9 mouse cellular contexts compared by ENCODE assay signal in the genomic region with DNA sequence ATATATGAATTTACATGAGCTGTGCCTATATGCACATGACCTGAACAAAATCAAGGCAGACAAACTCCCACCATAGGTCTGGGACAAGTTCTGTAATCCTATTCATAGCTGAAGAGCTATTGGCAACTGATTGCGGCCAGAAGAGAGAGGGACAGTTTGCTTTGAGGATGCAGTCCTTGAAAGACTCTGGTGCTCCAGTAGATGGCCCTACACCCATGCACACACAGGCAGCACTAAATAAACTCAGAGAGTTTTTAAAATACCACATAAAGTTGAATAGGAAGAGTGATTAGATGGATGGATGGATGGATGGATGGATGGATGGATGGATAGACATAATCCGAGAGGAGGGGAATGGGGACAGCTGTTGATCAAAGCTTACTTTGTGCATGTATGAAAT.
A peak's percentile ranks its signal among the peaks of the same experiment; 100 is the strongest.
DNase-seq lines count a peak whose midpoint lies in the region; ATAC-seq and TF ChIP-seq lines count a peak whose summit lies in the region.
"Had no signal": no experiment of that assay in that cellular context is flagged by ENCODE, and none has a peak within 500 bp of the region (broad histone marks: within the 10 kb centered on the region; RNA-seq: fewer than 3 reads in every experiment).

No protein-coding gene starts in this region.

- no peak for TF ChIP-seq EP300 in stomach, postnatal 0 days (optimal IDR thresholded peaks at IDR 0.05)

- TF ChIP-seq CTCF in hindbrain, postnatal 0 days (IDR thresholded peaks at IDR 0.05; ENCODE audit: low read depth), result peak; percentile 72
- peak; percentile 74 for TF ChIP-seq CTCF in midbrain, postnatal 0 days (IDR thresholded peaks at IDR 0.05)
- TF ChIP-seq CTCF in stomach, postnatal 0 days (IDR thresholded peaks at IDR 0.05; ENCODE audit: low read depth), result peak; percentile 63

- H3K27me3 ChIP-seq in hindbrain, postnatal 0 days (ENCODE audit: insufficient read depth, low read length), result no peaks in the 10 kb centered on the region
- no peaks in the 10 kb centered on the region for H3K27me3 ChIP-seq in hindbrain, embryonic 10.5 days (ENCODE audit: insufficient read depth, poor library complexity, severe bottlenecking)
- H3K27me3 ChIP-seq in midbrain, postnatal 0 days (ENCODE audit: insufficient read depth, low read length), result no peaks in the 10 kb centered on the region
- no peaks in the 10 kb centered on the region for H3K27me3 ChIP-seq in midbrain, embryonic 10.5 days (ENCODE audit: low read depth, poor library complexity, severe bottlenecking)
- H3K27me3 ChIP-seq in stomach, postnatal 0 days (ENCODE audit: control insufficient read depth, insufficient read depth, low read length), result no peaks in the 10 kb centered on the region
- H3K27me3 ChIP-seq: midbrain, embryonic 12.5 days had no signal

- no peaks in the 10 kb centered on the region for H3K36me3 ChIP-seq in hindbrain, postnatal 0 days (ENCODE audit: insufficient read depth, low read length)
- H3K36me3 ChIP-seq in hindbrain, embryonic 10.5 days, result no peaks in the 10 kb centered on the region
- no peaks in the 10 kb centered on the region for H3K36me3 ChIP-seq in midbrain, postnatal 0 days (ENCODE audit: insufficient read depth, low read length)
- H3K36me3 ChIP-seq in midbrain, embryonic 10.5 days, result no peaks in the 10 kb centered on the region
- H3K36me3 ChIP-seq in stomach, postnatal 0 days (ENCODE audit: control insufficient read depth, insufficient read depth, low read length), result no peaks in the 10 kb centered on the region
- H3K36me3 ChIP-seq: midbrain, embryonic 12.5 days had no signal

- H3K27ac ChIP-seq in hindbrain, postnatal 0 days, result no peak overlapping the region
- H3K27ac ChIP-seq in hindbrain, embryonic 10.5 days, result no peak overlapping the region
- H3K27ac ChIP-seq in midbrain, postnatal 0 days (ENCODE audit: low read depth, low read length), result no peak overlapping the region
- H3K27ac ChIP-seq in midbrain, embryonic 10.5 days (replicated peaks), result no peak overlapping the region
- no peak overlapping the region for H3K27ac ChIP-seq in stomach, postnatal 0 days (replicated peaks)
- H3K27ac ChIP-seq: midbrain, embryonic 12.5 days had no signal

- peak; percentile 41 for DNase-seq in hindbrain, postnatal 0 days (ENCODE audit: low spot score)
- no peak for DNase-seq in hindbrain, embryonic 10.5 days (ENCODE audit: low spot score)
- DNase-seq in midbrain, postnatal 0 days (ENCODE audit: low spot score), result peak; percentile 51
- no peak for DNase-seq in midbrain, embryonic 10.5 days (ENCODE audit: low spot score)
- peak; percentile 12 to 27 for DNase-seq in layer of hippocampus, postnatal 10 days (ENCODE audit: low spot score in 2 of 2)
- DNase-seq in stomach, postnatal 0 days (ENCODE audit: low spot score), result no peak
- DNase-seq in embryo, embryonic 10 days (ENCODE audit: low spot score), result no peak
- DNase-seq: liver had no signal

- H3K4me2 ChIP-seq in hindbrain, postnatal 0 days (ENCODE audit: low read depth, low read length), result no peak overlapping the region
- no peak overlapping the region for H3K4me2 ChIP-seq in midbrain, postnatal 0 days (ENCODE audit: low read depth, low read length, poor library complexity, severe bottlenecking)
- no peak overlapping the region for H3K4me2 ChIP-seq in stomach, postnatal 0 days (replicated peaks; ENCODE audit: low read depth)
- H3K4me2 ChIP-seq: midbrain, embryonic 12.5 days had no signal

- H3K4me1 ChIP-seq in hindbrain, postnatal 0 days (ENCODE audit: insufficient read depth, low read length), result no peaks in the 10 kb centered on the region
- no peaks in the 10 kb centered on the region; the same call in 1 of the 2 replicates for H3K4me1 ChIP-seq in hindbrain, embryonic 10.5 days (replicated peaks)
- no peaks in the 10 kb centered on the region for H3K4me1 ChIP-seq in midbrain, postnatal 0 days (ENCODE audit: insufficient read depth, low read length)
- no peaks in the 10 kb centered on the region for H3K4me1 ChIP-seq in midbrain, embryonic 10.5 days
- no peaks in the 10 kb centered on the region for H3K4me1 ChIP-seq in stomach, postnatal 0 days (replicated peaks; ENCODE audit: control insufficient read depth, insufficient read depth)
- H3K4me1 ChIP-seq: midbrain, embryonic 12.5 days had no signal

- no peak overlapping the region for H3K9ac ChIP-seq in hindbrain, postnatal 0 days (replicated peaks; ENCODE audit: low read length)
- H3K9ac ChIP-seq in midbrain, postnatal 0 days (replicated peaks; ENCODE audit: low read length, poor library complexity, severe bottlenecking), result no peak overlapping the region
- no peak overlapping the region for H3K9ac ChIP-seq in stomach, postnatal 0 days (ENCODE audit: low read length)
- H3K9ac ChIP-seq: midbrain, embryonic 12.5 days had no signal

- peak; percentile 56; the same call in 1 of the 2 replicates for ATAC-seq in hindbrain, postnatal 0 days
- ATAC-seq in midbrain, postnatal 0 days (ENCODE audit: low FRiP score), result no peak; the same call in 1 of the 2 replicates
- no peak for ATAC-seq in stomach, postnatal 0 days (ENCODE audit: low FRiP score, low TSS enrichment)

- no peak overlapping the region for H3K4me3 ChIP-seq in hindbrain, postnatal 0 days (ENCODE audit: low read length)
- H3K4me3 ChIP-seq in hindbrain, embryonic 10.5 days, result no peak overlapping the region
- H3K4me3 ChIP-seq in midbrain, postnatal 0 days (ENCODE audit: low read depth, low read length), result no peak overlapping the region
- no peak overlapping the region for H3K4me3 ChIP-seq in midbrain, embryonic 10.5 days
- H3K4me3 ChIP-seq in stomach, postnatal 0 days (ENCODE audit: low read depth, low read length), result no peak overlapping the region
- H3K4me3 ChIP-seq: midbrain, embryonic 12.5 days had no signal

- no peaks in the 10 kb centered on the region for H3K9me3 ChIP-seq in hindbrain, postnatal 0 days (ENCODE audit: low read length)
- peaks cover 11% of the 10 kb centered on the region; the same call in 1 of the 2 replicates for H3K9me3 ChIP-seq in hindbrain, embryonic 10.5 days
- H3K9me3 ChIP-seq in midbrain, postnatal 0 days (ENCODE audit: low read length), result no peaks in the 10 kb centered on the region
- H3K9me3 ChIP-seq in midbrain, embryonic 10.5 days (replicated peaks), result peaks cover 10% of the 10 kb centered on the region; the same call in 1 of the 2 replicates
- no peaks in the 10 kb centered on the region for H3K9me3 ChIP-seq in stomach, postnatal 0 days (ENCODE audit: control insufficient read depth, low read length)

- 72% methylated on average over 2 of the region's 2 CpGs for WGBS in hindbrain, postnatal 0 days
- WGBS in hindbrain, embryonic 10.5 days, result 81% methylated on average over 2 of the region's 2 CpGs
- 78% methylated on average over 2 of the region's 2 CpGs for WGBS in midbrain, postnatal 0 days
- WGBS in midbrain, embryonic 10.5 days, result 88% methylated on average over 2 of the region's 2 CpGs
- 84% methylated on average over 2 of the region's 2 CpGs for WGBS in stomach, postnatal 0 days

Comparison
In these comparisons a context has a peak if more than half of its experiments do, and no peak if none do; other contexts are left out.
1. DNase-seq: peak in hindbrain, postnatal 0 days (single experiment), midbrain, postnatal 0 days (single experiment) and layer of hippocampus, postnatal 10 days (2 of 2); none in hindbrain, embryonic 10.5 days (single experiment), midbrain, embryonic 10.5 days (single experiment), stomach, postnatal 0 days (single experiment) and embryo, embryonic 10 days (single experiment).
2. Peak in every context shown above with its lines, with median percentiles within 50 percentile points of each other: CTCF ChIP-seq.